Mouse (Mus musculus) kidney, postnatal 4 days (tissue): ENCODE results near the gene Ugt1a10.
A peak's percentile ranks its signal among the peaks of the same experiment; 100 is the strongest.

Experiments used
- DNase-seq, 2 experiments: peaks; one replicate each; pipeline ENCODE4 v3.0.0; 2021; ENCODE audit warnings: mixed read lengths in 2 of 2

Gene Ugt1a10

GRCm38 (mm10) chr1:88233421-88234247 lies 178.4 kb downstream of the Ugt1a10 start:
- DNase-seq = peak in 1 of 2 experiments; percentile 10

- DNase-seq = no peak
These were observed 179.0 kb downstream of the Ugt1a10 start for GRCm38 (mm10) chr1:88234248-88234610.

- DNase-seq = no peak
These were observed 179.5 kb downstream of the Ugt1a10 start for GRCm38 (mm10) chr1:88234646-88235045.

GRCm38 (mm10) chr1:88235046-88235893 lies 180.1 kb downstream of the Ugt1a10 start:
- no peak for DNase-seq

GRCm38 (mm10) chr1:88235894-88236415 lies 180.8 kb downstream of the Ugt1a10 start:
- DNase-seq = peak in 1 of 2 experiments; percentile 49

GRCm38 (mm10) chr1:88237311-88237710 lies 182.1 kb downstream of the Ugt1a10 start:
- DNase-seq = no peak

GRCm38 (mm10) chr1:88238771-88239170 lies 183.6 kb downstream of the Ugt1a10 start:
- DNase-seq = no peak

- DNase-seq = no peak
These were observed 184.9 kb downstream of the Ugt1a10 start for GRCm38 (mm10) chr1:88240072-88240471.

GRCm38 (mm10) chr1:88240579-88240978 lies 185.4 kb downstream of the Ugt1a10 start:
- DNase-seq = no peak

GRCm38 (mm10) chr1:88243861-88244260 lies 188.7 kb downstream of the Ugt1a10 start:
- DNase-seq = no peak

GRCm38 (mm10) chr1:88245881-88246280 lies 190.7 kb downstream of the Ugt1a10 start:
- no peak for DNase-seq

GRCm38 (mm10) chr1:88246386-88246785 lies 191.2 kb downstream of the Ugt1a10 start:
- DNase-seq = no peak

GRCm38 (mm10) chr1:88247660-88248059 lies 192.5 kb downstream of the Ugt1a10 start:
- DNase-seq = no peak

GRCm38 (mm10) chr1:88248658-88249057 lies 193.5 kb downstream of the Ugt1a10 start:
- DNase-seq = no peak

GRCm38 (mm10) chr1:88249596-88249995 lies 194.4 kb downstream of the Ugt1a10 start:
- DNase-seq = no peak

GRCm38 (mm10) chr1:88250023-88250422 lies 194.8 kb downstream of the Ugt1a10 start:
- no peak for DNase-seq

GRCm38 (mm10) chr1:88253106-88253505 lies 197.9 kb downstream of the Ugt1a10 start:
- DNase-seq = no peak

- DNase-seq = no peak
These were observed 198.4 kb downstream of the Ugt1a10 start for GRCm38 (mm10) chr1:88253540-88253939.

- no peak for DNase-seq
These were observed 199.7 kb downstream of the Ugt1a10 start for GRCm38 (mm10) chr1:88254793-88255465.

- no peak for DNase-seq
These were observed 200.3 kb downstream of the Ugt1a10 start for GRCm38 (mm10) chr1:88255466-88255857.

- no peak for DNase-seq
These were observed 201.0 kb downstream of the Ugt1a10 start for GRCm38 (mm10) chr1:88255989-88256754.
